Mouse (Mus musculus): ENCODE data around the gene Galns. TPM values are rescaled to one million over a fixed set of nuclear protein-coding genes. Genes with fewer than 3 reads are reported as not detected.

Galns gene
- total and polyA plus RNA-seq, 3 experiments = 16.4 to 25.6 (median 25.6) TPM

DNA sequence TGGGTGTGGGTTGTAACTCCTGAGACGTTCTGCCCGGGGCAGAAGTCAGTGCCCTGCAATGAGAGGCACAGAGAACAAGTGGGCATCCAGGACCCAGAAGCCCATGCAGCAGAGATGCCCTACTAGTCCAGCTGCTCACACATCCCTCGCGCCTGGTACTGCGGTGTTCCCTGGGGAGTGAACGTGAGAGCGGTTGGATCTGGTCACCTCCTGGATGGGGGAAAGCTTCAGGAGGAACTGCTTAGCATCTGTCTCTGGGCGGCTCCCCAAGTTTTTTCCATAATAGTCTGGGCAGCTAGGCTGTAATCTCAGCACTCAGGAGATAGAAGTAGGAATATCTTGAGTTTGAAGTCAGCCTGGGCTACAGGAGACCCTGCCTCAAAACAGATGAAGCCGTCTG is 26.3 kb downstream of the Galns start:
- in situ Hi-C loops (cut with MboI; ENCODE audit: low pct_ligation_motif_present, low pct_unique_long_range_greater_than_20kb, low sequenced_read_pairs) = no loop called here
- TF ChIP-seq ZNF384 (IDR thresholded peaks at IDR 0.05; ENCODE audit: low read depth, low read length) (no peak), MXI1 (IDR thresholded peaks at IDR 0.05; ENCODE audit: low read depth, low read length) (no peak), CHD2 (IDR thresholded peaks at IDR 0.05; ENCODE audit: low read length) (no peak), MEF2A (IDR thresholded peaks at IDR 0.05; ENCODE audit: borderline replicate concordance, low read depth, low read length) (no peak), NELFE (IDR thresholded peaks at IDR 0.05; ENCODE audit: low read depth, low read length) (no peak)
- H3K79me2 ChIP-seq (replicated peaks; ENCODE audit: control insufficient read depth, extremely low read depth, insufficient read depth, poor library complexity, severe bottlenecking) = no peaks in the 10 kb centered on the region
- peaks cover 14 to 78% of the 10 kb centered on the region in 2 experiments for H3K36me3 ChIP-seq (replicated peaks in 1 of 2; ENCODE audit: control insufficient read depth in 1 of 2, insufficient read depth in 1 of 2, low read length in 1 of 2)
- peaks cover 0 to 3% of the 10 kb centered on the region in 2 experiments; a peak in 1 of 4 replicates for H3K4me1 ChIP-seq (ENCODE audit: control insufficient read depth in 1 of 2, insufficient read depth in 2 of 2)
- no peak overlapping the region for H3K27ac ChIP-seq (ENCODE audit: insufficient read depth, low read depth)
- no peaks in the 10 kb centered on the region for H3K9me3 ChIP-seq (replicated peaks; ENCODE audit: low read length)
- no peaks in the 10 kb centered on the region for H3K27me3 ChIP-seq (replicated peaks)
- H3K9ac ChIP-seq (ENCODE audit: insufficient read depth, low read depth) = no peak overlapping the region
- dilution Hi-C loops (cut with MboI; ENCODE audit: extremely low pct_ligation_motif_present, extremely low pct_unique_long_range_greater_than_20kb, low sequenced_read_pairs) = no loop called here
- no peak for DNase-seq (ENCODE audit: extremely low read depth)
- H3K4me2 ChIP-seq (ENCODE audit: insufficient read depth, low read depth, poor library complexity, severe bottlenecking) = no peak overlapping the region
- no peak overlapping the region for H3K4me3 ChIP-seq (replicated peaks in 1 of 3; ENCODE audit: low read depth in 2 of 3, low read length in 2 of 3, poor library complexity in 1 of 3)

DNA sequence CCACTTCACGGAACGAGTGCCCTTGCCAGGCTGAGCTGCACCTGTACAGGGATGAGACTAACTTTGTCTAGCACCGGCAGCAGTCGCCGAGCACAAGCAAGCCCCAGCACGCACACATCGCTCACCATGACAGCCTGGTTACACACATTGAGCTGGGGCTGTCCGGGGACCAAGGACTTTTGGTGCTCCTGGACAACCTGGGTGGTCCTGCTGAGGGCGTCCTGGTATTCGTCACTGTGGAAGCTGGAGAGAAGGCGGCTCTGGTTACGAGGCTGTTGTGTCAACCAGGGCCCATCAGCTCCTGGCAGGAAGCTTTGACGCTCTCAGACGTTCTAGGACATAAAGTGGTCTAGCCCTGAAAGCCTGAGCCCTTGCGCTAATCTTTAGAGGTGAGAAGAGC is 30.3 kb downstream of the Galns start:
- TF ChIP-seq ETS1 (conservative IDR thresholded peaks at IDR 0.05; ENCODE audit: low read depth, low read length) (no peak), ZKSCAN1 (IDR thresholded peaks at IDR 0.05; ENCODE audit: borderline replicate concordance, low read depth, low read length) (no peak), POLR2AphosphoS2 (IDR thresholded peaks at IDR 0.05; ENCODE audit: low read depth, low read length) (no peak), CHD1 (IDR thresholded peaks at IDR 0.05; ENCODE audit: low read depth, low read length) (no peak), MEF2A (IDR thresholded peaks at IDR 0.05; ENCODE audit: borderline replicate concordance, low read depth, low read length) (no peak), USF1 (IDR thresholded peaks at IDR 0.05; ENCODE audit: low read depth, low read length) (no peak)
- Histone ChIP-seq H3K4me1 (ENCODE audit: control insufficient read depth in 1 of 2, insufficient read depth in 2 of 2) (peaks cover 7% of the 10 kb centered on the region in 2 experiments), H3K4me2 (ENCODE audit: insufficient read depth, low read depth, poor library complexity, severe bottlenecking) (no peak overlapping the region), H3K27ac (ENCODE audit: insufficient read depth, low read depth) (no peak overlapping the region), H3K4me3 (replicated peaks in 1 of 3; ENCODE audit: low read depth in 2 of 3, low read length in 2 of 3, poor library complexity in 1 of 3) (no peak overlapping the region), H3K36me3 (replicated peaks in 1 of 2; ENCODE audit: control insufficient read depth in 1 of 2, insufficient read depth in 1 of 2, low read length in 1 of 2) (peaks cover 10 to 71% of the 10 kb centered on the region in 2 experiments), H3K9me3 (replicated peaks; ENCODE audit: low read length) (no peaks in the 10 kb centered on the region), H3K27me3 (replicated peaks) (no peaks in the 10 kb centered on the region), H3K79me2 (replicated peaks; ENCODE audit: control insufficient read depth, extremely low read depth, insufficient read depth, poor library complexity, severe bottlenecking) (peaks cover 5% of the 10 kb centered on the region; the same call in 1 of the 2 replicates), H3K9ac (ENCODE audit: insufficient read depth, low read depth) (no peak overlapping the region)
- dilution Hi-C loops (cut with MboI; ENCODE audit: extremely low pct_ligation_motif_present, extremely low pct_unique_long_range_greater_than_20kb, low sequenced_read_pairs) = no loop called here
- in situ Hi-C loops (cut with MboI; ENCODE audit: low pct_ligation_motif_present, low pct_unique_long_range_greater_than_20kb, low sequenced_read_pairs) = no loop called here
- DNase-seq (ENCODE audit: extremely low read depth) = no peak

DNA sequence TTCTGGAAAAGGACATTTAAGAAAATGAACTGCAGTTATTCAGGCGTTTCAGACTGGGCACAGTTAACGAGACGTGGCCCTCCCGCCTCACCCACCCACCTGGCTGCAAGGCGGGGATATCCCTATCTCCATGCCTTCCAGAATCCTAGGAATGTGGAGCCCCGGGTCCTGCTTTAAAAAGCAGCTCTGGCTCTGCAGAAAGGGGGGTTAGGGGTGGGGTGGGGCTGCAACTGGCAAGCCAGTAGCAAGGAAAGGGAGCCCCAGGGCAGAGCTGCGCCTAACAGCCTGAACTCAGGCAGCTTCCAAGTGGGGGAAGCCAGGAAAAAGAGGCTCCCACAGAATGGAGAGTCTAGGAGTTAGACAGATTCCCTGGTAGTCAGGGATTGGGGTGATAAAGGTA is 32.1 kb downstream of the Galns start:
- H3K4me3 ChIP-seq (replicated peaks in 1 of 3; ENCODE audit: low read depth in 2 of 3, low read length in 2 of 3, poor library complexity in 1 of 3) = no peak overlapping the region
- no peak for TF ChIP-seq MXI1 (IDR thresholded peaks at IDR 0.05; ENCODE audit: low read depth, low read length)
- no peak for TF ChIP-seq CTCF (conservative IDR thresholded peaks at IDR 0.05 in 1 of 2, IDR thresholded peaks at IDR 0.05 in 1 of 2; ENCODE audit: low read depth in 2 of 2, low read length in 2 of 2)
- TF ChIP-seq ZNF384 (IDR thresholded peaks at IDR 0.05; ENCODE audit: low read depth, low read length) = no peak
- no peak for TF ChIP-seq GABPA (IDR thresholded peaks at IDR 0.05; ENCODE audit: insufficient replicate concordance, low read depth, low read length)
- no peak for TF ChIP-seq UBTF (IDR thresholded peaks at IDR 0.05; ENCODE audit: low read depth, low read length)
- no peak for TF ChIP-seq KAT2A (IDR thresholded peaks at IDR 0.05; ENCODE audit: insufficient replicate concordance, low read length)
- no peak for TF ChIP-seq RCOR1 (conservative IDR thresholded peaks at IDR 0.05; ENCODE audit: low read depth, low read length)
- TF ChIP-seq NRF1 (IDR thresholded peaks at IDR 0.05; ENCODE audit: low read depth, low read length) = no peak
- no peak for TF ChIP-seq JUN (IDR thresholded peaks at IDR 0.05; ENCODE audit: insufficient read depth, low read depth, low read length)
- no peak for TF ChIP-seq ELF1 (IDR thresholded peaks at IDR 0.05; ENCODE audit: low read depth, low read length)
- no peak for TF ChIP-seq USF2 (conservative IDR thresholded peaks at IDR 0.05; ENCODE audit: low read depth, low read length)
- no peak for TF ChIP-seq MAZ (IDR thresholded peaks at IDR 0.05; ENCODE audit: low read depth, low read length)
- TF ChIP-seq MEF2A (IDR thresholded peaks at IDR 0.05; ENCODE audit: borderline replicate concordance, low read depth, low read length) = no peak
- TF ChIP-seq ETS1 (conservative IDR thresholded peaks at IDR 0.05; ENCODE audit: low read depth, low read length) = no peak
- no peak for TF ChIP-seq E2F4 (IDR thresholded peaks at IDR 0.05; ENCODE audit: insufficient replicate concordance, low read depth, low read length)
- no peak for TF ChIP-seq BHLHE40 (IDR thresholded peaks at IDR 0.05; ENCODE audit: low read depth, low read length)
- no peak for TF ChIP-seq RAD21 (IDR thresholded peaks at IDR 0.05; ENCODE audit: low read depth, low read length)
- TF ChIP-seq POLR2AphosphoS2 (IDR thresholded peaks at IDR 0.05; ENCODE audit: low read depth, low read length) = no peak
- TF ChIP-seq ZMIZ1 (IDR thresholded peaks at IDR 0.05; ENCODE audit: low read depth, low read length) = no peak
- no peak for TF ChIP-seq NELFE (IDR thresholded peaks at IDR 0.05; ENCODE audit: low read depth, low read length)
- no peaks in the 10 kb centered on the region for H3K27me3 ChIP-seq (replicated peaks)
- H3K79me2 ChIP-seq (replicated peaks; ENCODE audit: control insufficient read depth, extremely low read depth, insufficient read depth, poor library complexity, severe bottlenecking) = peaks cover 17% of the 10 kb centered on the region
- no peak overlapping the region for H3K27ac ChIP-seq (ENCODE audit: insufficient read depth, low read depth)
- H3K9ac ChIP-seq (ENCODE audit: insufficient read depth, low read depth) = no peak overlapping the region
- peaks cover 13 to 19% of the 10 kb centered on the region in 2 experiments for H3K4me1 ChIP-seq (ENCODE audit: control insufficient read depth in 1 of 2, insufficient read depth in 2 of 2)
- dilution Hi-C loops (cut with MboI; ENCODE audit: extremely low pct_ligation_motif_present, extremely low pct_unique_long_range_greater_than_20kb, low sequenced_read_pairs) = no loop called here
- H3K4me2 ChIP-seq (ENCODE audit: insufficient read depth, low read depth, poor library complexity, severe bottlenecking) = no peak overlapping the region
- H3K36me3 ChIP-seq (replicated peaks in 1 of 2; ENCODE audit: control insufficient read depth in 1 of 2, insufficient read depth in 1 of 2, low read length in 1 of 2) = peaks cover 8 to 63% of the 10 kb centered on the region in 2 experiments
- DNase-seq (ENCODE audit: extremely low read depth) = no peak
- in situ Hi-C loops (cut with MboI; ENCODE audit: low pct_ligation_motif_present, low pct_unique_long_range_greater_than_20kb, low sequenced_read_pairs) = no loop called here
- H3K9me3 ChIP-seq (replicated peaks; ENCODE audit: low read length) = no peaks in the 10 kb centered on the region
